Mouse (Mus musculus) brain, embryonic 14.5 days (tissue): ENCODE results near the gene Tcea3.

Experiments used
- CTCF ChIP-seq: fragments of 200-500 bp; IDR thresholded peaks from 2 replicates; pipeline ENCODE4 v1.5.1; 2012; ENCODE audit warnings: inconsistent platforms, mild to moderate bottlenecking, moderate library complexity, borderline replicate concordance; ENCODE audit not compliant: insufficient read depth, insufficient read length; ENCODE audit errors: extremely low read depth
- POLR2A ChIP-seq: fragments of 200-500 bp; IDR thresholded peaks from 2 replicates; pipeline ENCODE4 v1.6.1; 2012; ENCODE audit warnings: mild to moderate bottlenecking, inconsistent platforms, borderline replicate concordance; ENCODE audit not compliant: poor library complexity, insufficient read depth, insufficient read length, severe bottlenecking; ENCODE audit errors: extremely low read depth

- no peak; the same call in 1 of the 2 replicates for TF ChIP-seq CTCF
- TF ChIP-seq POLR2A = no peak
These were observed 23.8 kb upstream of the Tcea3 start for GRCm38 (mm10) chr4:136223549-136224239.
